Mouse (Mus musculus): ENCODE results near the gene Irgm1. TPM values are rescaled to one million over a fixed set of nuclear protein-coding genes. Genes with fewer than 3 reads are reported as not detected.
A peak's percentile ranks its signal among the peaks of the same experiment; 100 is the strongest.
"Not testable (repeated sequence)": the region's sequence is repeated elsewhere in the genome, so short reads cannot be mapped to it uniquely, and the experiment has no call there.

Irgm1 gene
- polyA plus RNA-seq (2011; ENCODE audit: insufficient read depth, insufficient read length, low read depth, missing spikeins), result 18.5 and 20.1 TPM in 2 replicates

DNA sequence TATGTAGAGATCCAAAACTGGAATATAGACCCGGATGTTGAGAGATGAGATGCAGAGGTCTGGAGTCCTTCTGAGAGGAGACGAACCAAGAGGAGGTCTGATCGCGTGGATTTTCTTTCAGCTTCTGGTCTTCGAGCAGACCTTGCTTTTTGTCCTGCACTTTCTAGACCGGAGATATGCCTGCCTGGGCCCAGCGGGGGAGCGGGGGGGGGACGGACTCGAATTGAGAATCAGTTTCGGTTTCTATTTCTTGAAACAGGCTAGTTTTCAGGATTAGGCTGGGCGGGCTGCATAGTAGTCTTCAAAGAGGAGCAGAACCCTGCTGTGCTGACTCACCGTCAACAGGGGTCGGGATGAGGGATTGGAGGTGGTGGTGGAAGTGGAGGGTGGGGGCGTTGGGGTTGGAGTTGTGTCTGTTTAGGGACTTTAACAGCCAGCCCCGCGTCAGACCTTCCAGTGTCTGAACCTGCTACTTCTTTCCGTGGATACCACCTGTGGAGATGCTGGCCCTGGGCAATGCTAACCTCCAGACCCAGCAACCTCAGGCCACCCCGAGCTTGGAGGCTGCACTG lies at the start of gene Irgm1:
Gene Irgm1, minus strand, starts transcription at position 483 of the 572 bp plus-strand sequence.
- Histone ChIP-seq H3K9ac (ENCODE audit: low read depth, poor library complexity, severe bottlenecking) (peak within 1 kb of the TSS; percentile 16), H3K9me3 (replicated peaks; ENCODE audit: control insufficient read depth, insufficient read depth, low read length, poor library complexity, severe bottlenecking) (no peaks in the 10 kb centered on the region), H3K4me3 (ENCODE audit: low read depth, low read length) (peak within 1 kb of the TSS; percentile 40; the same call in 1 of the 2 replicates), H3K36me3 (ENCODE audit: control insufficient read depth, insufficient read depth, low read length, poor library complexity, severe bottlenecking) (no peaks in the 10 kb centered on the region), H3K27ac (ENCODE audit: insufficient read depth, low read length) (no peak within 1 kb of the TSS), H3K4me1 (ENCODE audit: control insufficient read depth, insufficient read depth, low read length) (no peaks in the 10 kb centered on the region), H3K27me3 (ENCODE audit: control insufficient read depth, insufficient read depth, low read length, poor library complexity, severe bottlenecking) (0 out of 2 replicates have a peak, but pooled peaks cover 2% of the 10 kb centered on the region)
- TF ChIP-seq POLR2A (IDR thresholded peaks at IDR 0.05; ENCODE audit: insufficient read depth, low read length) (no peak), EP300 (IDR thresholded peaks at IDR 0.05; ENCODE audit: insufficient read depth, low read depth, low read length) (0 out of 2 replicates have a peak, but pooled peaks have one; percentile 16), CTCF (IDR thresholded peaks at IDR 0.05; ENCODE audit: low read depth, low read length) (no peak)

DNA sequence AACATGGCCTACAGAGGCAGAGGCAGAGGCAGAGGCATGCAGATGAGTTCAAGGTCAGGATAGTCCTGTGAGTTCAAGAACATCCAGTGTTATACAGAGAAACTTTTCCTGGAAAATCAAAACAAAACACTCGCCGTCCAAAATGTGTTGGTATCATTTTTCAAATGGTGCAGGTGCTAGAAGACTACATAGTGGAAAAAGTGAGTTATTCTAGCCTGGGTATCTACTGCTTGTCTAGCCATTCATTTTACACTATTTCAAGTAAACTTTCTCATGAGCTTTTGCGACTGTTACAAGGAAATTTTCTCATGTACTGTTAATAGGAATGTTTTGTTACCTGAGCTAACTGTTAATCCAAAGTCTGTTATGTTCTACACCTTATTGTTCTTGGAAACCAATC lies 46.9 kb upstream of the Irgm1 start:
- Histone ChIP-seq H3K4me3 (ENCODE audit: low read depth, low read length) (no peak overlapping the region), H3K36me3 (ENCODE audit: control insufficient read depth, insufficient read depth, low read length, poor library complexity, severe bottlenecking) (no peaks in the 10 kb centered on the region), H3K4me1 (ENCODE audit: control insufficient read depth, insufficient read depth, low read length) (no peaks in the 10 kb centered on the region), H3K9ac (ENCODE audit: low read depth, poor library complexity, severe bottlenecking) (no peak overlapping the region), H3K27ac (ENCODE audit: insufficient read depth, low read length) (no peak overlapping the region), H3K9me3 (replicated peaks; ENCODE audit: control insufficient read depth, insufficient read depth, low read length, poor library complexity, severe bottlenecking) (no peaks in the 10 kb centered on the region), H3K27me3 (ENCODE audit: control insufficient read depth, insufficient read depth, low read length, poor library complexity, severe bottlenecking) (no peaks in the 10 kb centered on the region)
- TF ChIP-seq EP300 (IDR thresholded peaks at IDR 0.05; ENCODE audit: insufficient read depth, low read depth, low read length) (no peak), POLR2A (IDR thresholded peaks at IDR 0.05; ENCODE audit: insufficient read depth, low read length) (no peak), CTCF (IDR thresholded peaks at IDR 0.05; ENCODE audit: low read depth, low read length) (no peak)

DNA sequence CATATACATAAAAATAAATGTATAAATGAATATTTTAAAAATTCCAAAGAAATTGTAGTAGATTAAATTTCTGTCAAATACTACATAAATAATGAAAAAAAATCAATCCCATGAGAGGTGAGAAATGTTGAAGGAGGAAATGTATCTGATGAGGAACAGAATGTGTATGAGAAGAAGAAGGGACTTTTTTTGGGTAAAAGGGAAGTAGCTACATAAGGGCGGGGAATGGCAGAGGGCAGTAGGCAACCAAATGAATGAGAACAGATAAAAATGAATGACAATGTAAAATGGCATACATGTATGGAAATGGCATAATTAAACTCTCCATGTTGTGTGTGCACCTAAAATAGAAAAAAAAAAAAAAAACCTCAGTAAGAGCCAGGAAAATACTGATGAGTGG lies 42.1 kb upstream of the Irgm1 start:
- no peaks in the 10 kb centered on the region for H3K4me1 ChIP-seq (ENCODE audit: control insufficient read depth, insufficient read depth, low read length)
- H3K9ac ChIP-seq (ENCODE audit: low read depth, poor library complexity, severe bottlenecking), result no peak overlapping the region
- H3K4me3 ChIP-seq (ENCODE audit: low read depth, low read length), result no peak overlapping the region
- no peak for TF ChIP-seq CTCF (IDR thresholded peaks at IDR 0.05; ENCODE audit: low read depth, low read length)
- TF ChIP-seq POLR2A (IDR thresholded peaks at IDR 0.05; ENCODE audit: insufficient read depth, low read length), result no peak
- no peak for TF ChIP-seq EP300 (IDR thresholded peaks at IDR 0.05; ENCODE audit: insufficient read depth, low read depth, low read length)
- H3K36me3 ChIP-seq (ENCODE audit: control insufficient read depth, insufficient read depth, low read length, poor library complexity, severe bottlenecking), result no peaks in the 10 kb centered on the region
- no peak overlapping the region for H3K27ac ChIP-seq (ENCODE audit: insufficient read depth, low read length)
- H3K9me3 ChIP-seq (replicated peaks; ENCODE audit: control insufficient read depth, insufficient read depth, low read length, poor library complexity, severe bottlenecking), result no peaks in the 10 kb centered on the region
- H3K27me3 ChIP-seq (ENCODE audit: control insufficient read depth, insufficient read depth, low read length, poor library complexity, severe bottlenecking), result no peaks in the 10 kb centered on the region

DNA sequence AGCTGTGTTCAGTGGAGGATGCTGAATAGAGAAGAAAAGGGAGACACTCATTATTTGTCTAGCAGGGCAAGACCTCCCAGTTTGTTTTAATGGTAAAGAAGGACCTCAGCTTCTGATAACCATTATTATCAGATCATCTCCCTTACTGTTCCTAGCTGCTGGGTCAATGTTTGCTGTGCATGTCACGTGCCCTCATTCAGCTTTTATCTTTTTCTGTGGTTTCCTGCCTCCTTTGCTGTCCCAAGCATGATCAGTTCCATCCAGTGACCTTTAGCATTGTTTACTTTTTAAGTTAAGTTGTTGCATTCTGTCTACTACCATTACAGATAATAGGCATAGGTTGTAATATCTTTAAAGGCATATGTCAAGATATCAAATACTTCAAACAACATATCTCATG lies 37.0 kb upstream of the Irgm1 start:
- H3K27me3 ChIP-seq (ENCODE audit: control insufficient read depth, insufficient read depth, low read length, poor library complexity, severe bottlenecking), result no peaks in the 10 kb centered on the region
- no peak overlapping the region for H3K9ac ChIP-seq (ENCODE audit: low read depth, poor library complexity, severe bottlenecking)
- no peak overlapping the region for H3K4me3 ChIP-seq (ENCODE audit: low read depth, low read length)
- no peaks in the 10 kb centered on the region for H3K4me1 ChIP-seq (ENCODE audit: control insufficient read depth, insufficient read depth, low read length)
- TF ChIP-seq POLR2A (IDR thresholded peaks at IDR 0.05; ENCODE audit: insufficient read depth, low read length), result no peak
- TF ChIP-seq EP300 (IDR thresholded peaks at IDR 0.05; ENCODE audit: insufficient read depth, low read depth, low read length), result no peak
- TF ChIP-seq CTCF (IDR thresholded peaks at IDR 0.05; ENCODE audit: low read depth, low read length), result no peak
- H3K9me3 ChIP-seq (replicated peaks; ENCODE audit: control insufficient read depth, insufficient read depth, low read length, poor library complexity, severe bottlenecking), result no peaks in the 10 kb centered on the region
- H3K36me3 ChIP-seq (ENCODE audit: control insufficient read depth, insufficient read depth, low read length, poor library complexity, severe bottlenecking), result no peaks in the 10 kb centered on the region
- H3K27ac ChIP-seq (ENCODE audit: insufficient read depth, low read length), result no peak overlapping the region

DNA sequence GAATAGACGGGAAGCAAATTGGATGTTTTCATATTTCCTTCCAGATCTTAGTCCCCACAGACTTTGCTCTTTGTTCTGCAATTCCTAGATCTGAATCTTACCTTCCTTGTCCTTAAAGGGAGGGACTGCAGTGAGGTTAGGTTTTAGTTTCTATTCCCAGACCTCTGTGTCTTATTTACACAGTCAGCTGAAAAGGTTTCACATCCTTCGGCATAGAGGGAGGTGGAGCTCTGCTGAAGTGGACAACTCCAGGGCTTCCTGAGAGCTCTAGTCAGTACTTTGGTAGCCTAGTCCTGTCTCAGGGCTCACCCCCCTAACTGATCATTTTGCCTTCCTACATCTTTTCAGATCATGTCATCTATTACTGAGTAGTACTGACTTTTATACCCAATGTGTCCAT lies 30.5 kb upstream of the Irgm1 start, which contains the start of gene Gm5431:
Gene Gm5431, minus strand, starts transcription at position 194 of the 400 bp plus-strand sequence.
- no peak for TF ChIP-seq POLR2A (IDR thresholded peaks at IDR 0.05; ENCODE audit: insufficient read depth, low read length)
- TF ChIP-seq CTCF (IDR thresholded peaks at IDR 0.05; ENCODE audit: low read depth, low read length), result no peak
- TF ChIP-seq EP300 (IDR thresholded peaks at IDR 0.05; ENCODE audit: insufficient read depth, low read depth, low read length), result no peak
- Histone ChIP-seq H3K4me3 (ENCODE audit: low read depth, low read length) (no peak within 1 kb of the TSS), H3K4me1 (ENCODE audit: control insufficient read depth, insufficient read depth, low read length) (no peaks in the 10 kb centered on the region), H3K9ac (ENCODE audit: low read depth, poor library complexity, severe bottlenecking) (no peak within 1 kb of the TSS), H3K27me3 (ENCODE audit: control insufficient read depth, insufficient read depth, low read length, poor library complexity, severe bottlenecking) (no peaks in the 10 kb centered on the region), H3K36me3 (ENCODE audit: control insufficient read depth, insufficient read depth, low read length, poor library complexity, severe bottlenecking) (no peaks in the 10 kb centered on the region), H3K27ac (ENCODE audit: insufficient read depth, low read length) (no peak within 1 kb of the TSS), H3K9me3 (replicated peaks; ENCODE audit: control insufficient read depth, insufficient read depth, low read length, poor library complexity, severe bottlenecking) (no peaks in the 10 kb centered on the region)

DNA sequence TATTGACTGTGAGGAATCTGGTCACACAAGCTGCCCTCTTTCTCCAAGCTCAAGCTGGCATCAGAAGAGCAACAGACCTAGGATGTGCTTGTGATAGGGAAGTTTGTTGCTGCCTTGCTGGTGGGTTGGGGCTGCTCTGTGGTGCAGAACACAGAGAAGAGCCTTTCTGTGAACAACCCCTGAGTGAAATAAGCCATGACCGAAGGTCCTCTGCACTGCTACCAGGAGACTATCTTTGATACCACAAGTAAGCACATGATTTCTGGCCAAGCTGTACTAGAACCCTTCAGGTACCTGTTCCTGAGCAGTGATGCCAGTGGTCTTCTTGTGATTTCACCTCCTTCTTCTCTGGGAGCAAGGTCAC lies 30.1 kb upstream of the Irgm1 start:
- not testable (repeated sequence) for H3K9me3 ChIP-seq (replicated peaks; ENCODE audit: control insufficient read depth, insufficient read depth, low read length, poor library complexity, severe bottlenecking); H3K4me1 ChIP-seq (ENCODE audit: control insufficient read depth, insufficient read depth, low read length); H3K36me3 ChIP-seq (ENCODE audit: control insufficient read depth, insufficient read depth, low read length, poor library complexity, severe bottlenecking); H3K27ac ChIP-seq (ENCODE audit: insufficient read depth, low read length); H3K4me3 ChIP-seq (ENCODE audit: low read depth, low read length); H3K9ac ChIP-seq (ENCODE audit: low read depth, poor library complexity, severe bottlenecking); H3K27me3 ChIP-seq (ENCODE audit: control insufficient read depth, insufficient read depth, low read length, poor library complexity, severe bottlenecking)

DNA sequence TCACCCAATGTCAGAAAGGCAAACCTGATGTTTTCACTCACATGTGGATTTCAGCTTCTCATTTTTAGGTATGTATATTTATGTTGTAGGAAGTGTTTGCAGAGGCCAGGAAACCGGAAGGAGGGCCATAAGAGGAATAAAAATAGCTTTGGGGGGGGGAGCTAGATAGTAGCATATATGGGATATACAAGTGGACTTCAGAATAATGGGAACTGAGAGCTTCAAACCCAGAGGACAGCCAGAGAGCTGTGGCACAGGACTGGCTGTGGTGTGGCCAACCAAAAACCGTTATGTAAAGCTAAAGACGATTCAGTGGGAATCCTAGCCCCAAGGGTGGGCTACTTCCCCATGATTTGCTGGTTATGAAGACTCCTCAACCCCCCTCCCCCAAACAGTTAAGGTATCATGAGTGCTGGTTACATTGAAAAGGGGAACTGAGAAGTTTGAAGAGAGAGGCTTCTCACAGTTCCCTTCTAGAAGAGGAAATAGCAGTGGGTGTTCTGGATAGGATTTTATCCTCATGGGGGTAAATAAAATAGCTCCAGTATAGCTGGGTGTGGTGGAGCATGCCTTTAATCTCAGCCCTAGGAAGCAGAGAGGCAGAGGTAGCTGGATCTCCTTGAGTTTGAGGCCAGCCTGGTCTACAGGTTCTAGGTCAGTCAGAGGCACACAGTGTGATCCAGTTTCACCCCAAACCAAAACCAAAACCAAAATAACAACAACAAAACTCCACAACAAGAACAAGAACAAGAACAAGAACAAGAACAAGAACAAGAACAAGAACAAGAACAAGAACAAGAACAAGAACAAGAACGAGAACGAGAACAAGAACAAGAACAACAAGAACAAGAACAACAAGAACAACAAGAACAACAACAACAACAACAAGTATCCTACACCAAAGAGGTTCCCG lies 29.4 kb upstream of the Irgm1 start:
- H3K36me3 ChIP-seq (ENCODE audit: control insufficient read depth, insufficient read depth, low read length, poor library complexity, severe bottlenecking); H3K27ac ChIP-seq (ENCODE audit: insufficient read depth, low read length); H3K4me3 ChIP-seq (ENCODE audit: low read depth, low read length); H3K9me3 ChIP-seq (replicated peaks; ENCODE audit: control insufficient read depth, insufficient read depth, low read length, poor library complexity, severe bottlenecking); H3K27me3 ChIP-seq (ENCODE audit: control insufficient read depth, insufficient read depth, low read length, poor library complexity, severe bottlenecking); H3K4me1 ChIP-seq (ENCODE audit: control insufficient read depth, insufficient read depth, low read length); H3K9ac ChIP-seq (ENCODE audit: low read depth, poor library complexity, severe bottlenecking): not testable (repeated sequence)

Measured in ES-Bruce4 (cell line).